Comparison of ENCODE assay signal across 20 mouse cellular contexts in genomic region chr15:85885606-85886005, GRCm38 (mm10). TPM values are rescaled to one million over a fixed set of nuclear protein-coding genes. Genes with fewer than 3 reads are reported as not detected.
"Had no signal": no experiment of that assay in that cellular context is flagged by ENCODE, and none has a peak within 500 bp of the region (broad histone marks: within the 10 kb centered on the region; RNA-seq: fewer than 3 reads in every experiment).

No protein-coding gene starts in this region.

- H3K4me3 ChIP-seq: lung, embryonic 15.5 days; megakaryocyte, embryonic 14.5 days; midbrain, embryonic 13.5 days; midbrain, embryonic 15.5 days; neural tube, embryonic 12.5 days; stomach, embryonic 15.5 days had no signal

- ATAC-seq: liver, postnatal 0 days; lung, postnatal 0 days; midbrain, embryonic 13.5 days; midbrain, embryonic 15.5 days had no signal

- H3K27ac ChIP-seq: lung, embryonic 15.5 days; macrophage; midbrain, embryonic 13.5 days; midbrain, embryonic 15.5 days; neural tube, embryonic 12.5 days; stomach, embryonic 15.5 days; stomach, postnatal 0 days had no signal

- DNase-seq: liver, postnatal 0 days; lung, adult 2 months; lung, postnatal 14 days; lung, postnatal 36 days; right cerebral cortex, postnatal 14 days; right cerebral cortex, postnatal 4 days; thymus, adult 2 months; thymus, postnatal 25 days; thymus, postnatal 4 days had no signal

- H3K27me3 ChIP-seq: lung, embryonic 15.5 days; megakaryocyte, embryonic 14.5 days; midbrain, embryonic 13.5 days; midbrain, embryonic 15.5 days; neural tube, embryonic 12.5 days; stomach, embryonic 15.5 days had no signal

- H3K4me1 ChIP-seq: lung, embryonic 15.5 days; neural tube, embryonic 12.5 days had no signal

- H3K9me3 ChIP-seq: lung, embryonic 15.5 days; megakaryocyte, embryonic 14.5 days; midbrain, embryonic 13.5 days; midbrain, embryonic 15.5 days; neural tube, embryonic 12.5 days; stomach, embryonic 15.5 days had no signal

- H3K9ac ChIP-seq: liver, postnatal 0 days; lung, embryonic 15.5 days; midbrain, embryonic 13.5 days; midbrain, embryonic 15.5 days; neural tube, embryonic 12.5 days; stomach, embryonic 15.5 days had no signal

- H3K4me2 ChIP-seq: lung, embryonic 15.5 days; midbrain, embryonic 11.5 days; midbrain, embryonic 13.5 days; midbrain, embryonic 15.5 days; neural tube, embryonic 12.5 days; stomach, embryonic 15.5 days had no signal

RNA-seq across cellular contexts. Expression of gene Gtse1, which starts 26.1 kb away (rescaled TPM):
- total RNA-seq: monocyte, adult 5-6 weeks had no signal
